Mouse (Mus musculus): ENCODE data around the gene Cplx1.

GRCm38 (mm10) chr5:108483006-108483405, 66.8 kb downstream of the Cplx1 start:
- TF ChIP-seq CTCF (IDR thresholded peaks at IDR 0.05; ENCODE audit: low read depth, low read length) (no peak), POLR2AphosphoS5 (IDR thresholded peaks at IDR 0.05; ENCODE audit: insufficient replicate concordance, low read depth, low read length) (no peak)

Measured in G1E (cell line).